26 mouse cellular contexts compared by ENCODE assay signal in the genomic region with DNA sequence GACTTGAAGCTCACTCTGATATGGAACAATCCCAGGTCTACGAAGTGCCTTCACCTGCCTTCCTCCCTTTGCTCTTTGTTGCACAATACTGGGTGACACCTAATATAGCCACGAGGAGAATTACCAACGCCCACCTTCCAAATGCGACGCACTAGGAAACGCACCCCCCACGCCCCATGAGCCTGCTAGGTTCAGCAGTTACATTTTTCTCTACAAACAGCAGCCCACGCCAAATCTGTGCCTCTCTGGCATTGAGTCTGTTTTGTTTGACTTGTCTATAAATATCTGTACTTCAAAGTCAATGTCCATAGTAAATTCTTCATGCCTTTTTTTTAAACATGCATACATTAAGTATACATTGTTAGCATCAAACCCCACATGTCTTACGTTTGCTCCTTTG.
DNase-seq lines count a peak whose midpoint lies in the region; ATAC-seq lines count a peak whose summit lies in the region.
"Had no signal": no experiment of that assay in that cellular context is flagged by ENCODE, and none has a peak within 500 bp of the region (broad histone marks: within the 10 kb centered on the region; RNA-seq: fewer than 3 reads in every experiment).

No protein-coding gene starts in this region.

- no peak overlapping the region for H3K27ac ChIP-seq in hindbrain, embryonic 13.5 days
- H3K27ac ChIP-seq: embryonic facial prominence, embryonic 10.5 days; heart, embryonic 10.5 days; hindbrain, embryonic 14.5 days; kidney, postnatal 0 days; liver, embryonic 12.5 days; lung, embryonic 15.5 days; midbrain, embryonic 12.5 days; neural tube, embryonic 13.5 days had no signal

- H3K9me3 ChIP-seq in hindbrain, embryonic 13.5 days, result no peaks in the 10 kb centered on the region
- H3K9me3 ChIP-seq: embryonic facial prominence, embryonic 10.5 days; G1E; heart, embryonic 10.5 days; liver, embryonic 12.5 days; lung, embryonic 15.5 days; midbrain, embryonic 12.5 days; neural tube, embryonic 13.5 days; stomach, embryonic 15.5 days had no signal

- peak; percentile 69 for ATAC-seq in frontal cortex, adult (ENCODE audit: low TSS enrichment)
- no peak for ATAC-seq in hindbrain, embryonic 13.5 days (ENCODE audit: low FRiP score)
- ATAC-seq: CD4-positive, CD25-positive, alpha-beta regulatory T cell, adult 4 months; forebrain, embryonic 14.5 days; liver, embryonic 12.5 days had no signal

- no peaks in the 10 kb centered on the region for H3K36me3 ChIP-seq in hindbrain, embryonic 13.5 days
- H3K36me3 ChIP-seq: embryonic facial prominence, embryonic 10.5 days; G1E; heart, embryonic 10.5 days; liver, embryonic 12.5 days; lung, embryonic 15.5 days; midbrain, embryonic 12.5 days; neural tube, embryonic 13.5 days; stomach, embryonic 15.5 days had no signal

- no peak overlapping the region for H3K9ac ChIP-seq in hindbrain, embryonic 13.5 days
- H3K9ac ChIP-seq: hindbrain, embryonic 14.5 days; liver, embryonic 12.5 days; lung, embryonic 15.5 days; midbrain, embryonic 12.5 days; neural tube, embryonic 13.5 days; stomach, embryonic 15.5 days had no signal

- no peak overlapping the region for H3K4me2 ChIP-seq in hindbrain, embryonic 13.5 days
- H3K4me2 ChIP-seq: hindbrain, embryonic 14.5 days; liver, embryonic 12.5 days; lung, embryonic 15.5 days; midbrain, embryonic 12.5 days; neural tube, embryonic 13.5 days; stomach, embryonic 15.5 days had no signal

- no peaks in the 10 kb centered on the region for H3K4me1 ChIP-seq in hindbrain, embryonic 13.5 days (replicated peaks)
- H3K4me1 ChIP-seq: neural tube, embryonic 13.5 days; stomach, embryonic 15.5 days had no signal

- no peak overlapping the region for H3K4me3 ChIP-seq in hindbrain, embryonic 13.5 days
- H3K4me3 ChIP-seq: embryonic facial prominence, embryonic 10.5 days; heart, embryonic 10.5 days; liver, embryonic 12.5 days; lung, embryonic 15.5 days; midbrain, embryonic 12.5 days; neural tube, embryonic 13.5 days; stomach, embryonic 15.5 days had no signal

- WGBS in hindbrain, embryonic 13.5 days, result 86% methylated on average over 9 of the region's 9 CpGs

- no peak for DNase-seq in frontal cortex, postnatal 14 days (ENCODE audit: low spot score in 2 of 2)
- DNase-seq in brain, adult 2 months (ENCODE audit: low read depth, low spot score), result peak; percentile 69
- peak; percentile 60 for DNase-seq in layer of hippocampus, adult 9-11 months
- DNase-seq in right cerebral cortex, postnatal 14 days, result peak; percentile 24
- no peak for DNase-seq in heart, adult 9 months (ENCODE audit: low spot score in 2 of 2)
- DNase-seq in kidney, postnatal 25 days, result no peak
- DNase-seq: cerebellum, postnatal 25 days; gastrocnemius, postnatal 10 days; heart, postnatal 10 days; kidney, adult 11 months; spleen, adult 18-20 months; thymus, postnatal 36 days had no signal

- no peaks in the 10 kb centered on the region for H3K27me3 ChIP-seq in hindbrain, embryonic 13.5 days
- H3K27me3 ChIP-seq: liver, embryonic 12.5 days; lung, embryonic 15.5 days; midbrain, embryonic 12.5 days; neural tube, embryonic 13.5 days; stomach, embryonic 15.5 days had no signal

Comparison
In these comparisons a context has a peak if more than half of its experiments do, and no peak if none do; other contexts are left out.
1. DNase-seq: peak in brain, adult 2 months (single experiment), layer of hippocampus, adult 9-11 months (single experiment) and right cerebral cortex, postnatal 14 days (single experiment); none in frontal cortex, postnatal 14 days (0 of 2), heart, adult 9 months (0 of 2) and kidney, postnatal 25 days (0 of 2).